Mouse (Mus musculus): Measurements from ENCODE around the gene Mxd3. TPM values are rescaled to one million over a fixed set of nuclear protein-coding genes. Genes with fewer than 3 reads are reported as not detected.

Mxd3 gene
- 34.6 and 41.2 TPM in 2 replicates for polyA plus RNA-seq (2012; rRNA removed)

GRCm38 (mm10) chr13:55329683-55330566 is at the start of gene Mxd3:
Mxd3 (minus strand) TSS chr13:55329823.

GRCm38 (mm10) chr13:55369531-55370114 is 40.0 kb upstream of the Mxd3 start, which contains the start of gene Rgs14:
Rgs14 (plus strand) TSS chr13:55369732.

GRCm38 (mm10) chr13:55362453-55363060 is 32.9 kb upstream of the Mxd3 start, which contains the start of gene Lman2:
Lman2 (minus strand) TSS chr13:55362783.

GRCm38 (mm10) chr13:55321434-55322129 is 8.0 kb downstream of the Mxd3 start, which contains the start of gene Rab24:
Rab24 (minus strand) TSS chr13:55321946.

GRCm38 (mm10) chr13:55319931-55320533 is 9.6 kb downstream of the Mxd3 start, which contains the start of gene Prelid1:
Prelid1 (plus strand) TSS chr13:55320500.

Other genes with a start within 250 kb of the Mxd3 start
- 26.5 and 29.3 TPM in 2 replicates for gene Uimc1, start 229.5 kb downstream of the Mxd3 start, polyA plus RNA-seq (2012; rRNA removed)
- 40.6 and 43.6 TPM in 2 replicates for gene Zfp346, start 224.5 kb downstream of the Mxd3 start, polyA plus RNA-seq (2012; rRNA removed)
- gene Gm17617, start 196.3 kb downstream of the Mxd3 start, polyA plus RNA-seq (2012; rRNA removed): not detected in 2 replicates
- 1.8 and 7.1 TPM in 2 replicates for gene Fgfr4, start 177.2 kb downstream of the Mxd3 start, polyA plus RNA-seq (2012; rRNA removed)
- gene Nsd1, start 120.0 kb downstream of the Mxd3 start, polyA plus RNA-seq (2012; rRNA removed): 43.6 and 45.2 TPM in 2 replicates
- 247 and 256 TPM in 2 replicates for gene Prelid1, start 9.3 kb downstream of the Mxd3 start, polyA plus RNA-seq (2012; rRNA removed)
- gene Rab24, start 7.9 kb downstream of the Mxd3 start, polyA plus RNA-seq (2012; rRNA removed): 155 and 158 TPM in 2 replicates
- 54.3 and 59.6 TPM in 2 replicates for gene Lman2, start 33.0 kb upstream of the Mxd3 start, polyA plus RNA-seq (2012; rRNA removed)
- 0.79 and 0.98 TPM in 2 replicates for gene Rgs14, start 39.9 kb upstream of the Mxd3 start, polyA plus RNA-seq (2012; rRNA removed)
- gene Slc34a1, start 68.4 kb upstream of the Mxd3 start, polyA plus RNA-seq (2012; rRNA removed): 0.06 and 0.07 TPM in 2 replicates
- 0.43 and 0.44 TPM in 2 replicates for gene Pfn3, start 85.4 kb upstream of the Mxd3 start, polyA plus RNA-seq (2012; rRNA removed)
- 0.07 and 0.23 TPM in 2 replicates for gene F12, start 97.0 kb upstream of the Mxd3 start, polyA plus RNA-seq (2012; rRNA removed)
- gene Grk6, start 115.2 kb upstream of the Mxd3 start, polyA plus RNA-seq (2012; rRNA removed): 84.0 and 87.2 TPM in 2 replicates
- 55.8 and 56.1 TPM in 2 replicates for gene Prr7, start 134.4 kb upstream of the Mxd3 start, polyA plus RNA-seq (2012; rRNA removed)
- 719 and 813 TPM in 2 replicates for gene Dbn1, start 158.3 kb upstream of the Mxd3 start, polyA plus RNA-seq (2012; rRNA removed)
- gene Pdlim7, start 183.9 kb upstream of the Mxd3 start, polyA plus RNA-seq (2012; rRNA removed): 99.9 and 135 TPM in 2 replicates
- gene Dok3, start 199.5 kb upstream of the Mxd3 start, polyA plus RNA-seq (2012; rRNA removed): 16.3 and 17.4 TPM in 2 replicates
- 106 and 112 TPM in 2 replicates for gene Ddx41, start 206.8 kb upstream of the Mxd3 start, polyA plus RNA-seq (2012; rRNA removed)
- 165 and 171 TPM in 2 replicates for gene Fam193b, start 241.3 kb upstream of the Mxd3 start, polyA plus RNA-seq (2012; rRNA removed)
- 121 and 154 TPM in 2 replicates for gene Tmed9, start 243.9 kb upstream of the Mxd3 start, polyA plus RNA-seq (2012; rRNA removed)